Comparison of ENCODE assay signal across 8 mouse cellular contexts in the genomic region with DNA sequence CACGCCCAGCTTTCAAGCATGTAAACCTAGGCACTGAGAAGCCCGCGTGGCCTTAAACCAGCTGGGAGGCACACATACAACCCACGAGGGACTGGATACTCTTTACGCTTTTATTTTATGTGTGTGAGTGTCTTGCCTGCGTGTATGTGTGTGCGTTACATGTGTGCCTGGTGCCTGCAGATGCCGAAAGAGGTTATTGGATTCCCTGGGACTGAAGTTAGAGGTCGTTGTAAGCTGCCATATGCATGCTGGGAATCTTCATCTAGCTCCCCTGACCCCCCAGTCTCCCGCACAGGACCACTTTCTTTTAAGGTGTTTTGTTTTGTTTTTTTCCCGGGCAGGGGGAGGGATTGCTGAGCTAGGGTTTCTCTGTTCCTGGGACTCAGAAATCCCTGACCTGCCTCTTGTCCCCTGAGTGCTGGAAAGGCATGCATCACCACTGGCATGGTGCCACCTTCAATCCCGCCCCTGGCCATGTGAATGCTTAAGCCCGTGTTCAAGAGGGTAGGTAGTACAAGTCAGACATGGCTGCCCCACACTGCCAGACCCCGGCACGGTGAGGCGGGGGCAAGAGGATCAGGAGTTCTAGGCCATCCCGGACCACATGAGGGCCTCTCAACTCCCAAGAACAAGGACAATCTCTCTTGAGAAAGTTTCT. TPM values are rescaled to one million over a fixed set of nuclear protein-coding genes. Genes with fewer than 3 reads are reported as not detected.
DNase-seq lines count a peak whose midpoint lies in the region; ATAC-seq and TF ChIP-seq lines count a peak whose summit lies in the region.

No protein-coding gene starts in this region.

- no peaks in the 10 kb centered on the region for H3K27me3 ChIP-seq in erythroblast, embryonic 14.5 days (ENCODE audit: control insufficient read depth)
- H3K27me3 ChIP-seq in limb, embryonic 13.5 days: no peaks in the 10 kb centered on the region
- no peaks in the 10 kb centered on the region for H3K27me3 ChIP-seq in midbrain, postnatal 0 days (ENCODE audit: insufficient read depth, low read length)
- no peaks in the 10 kb centered on the region for H3K27me3 ChIP-seq in cerebellum, adult 2 months (ENCODE audit: control insufficient read depth, insufficient read depth, low read length)

- DNase-seq in left cerebral cortex, postnatal 4 days: peak; percentile 54
- DNase-seq in left cerebral cortex, adult 18-20 months (ENCODE audit: low spot score in 2 of 2): no peak
- peak; percentile 75 for DNase-seq in heart, postnatal 4 days
- peak; percentile 36 for DNase-seq in midbrain, postnatal 0 days (ENCODE audit: low spot score)
- no peak for DNase-seq in thymus, postnatal 25 days
- DNase-seq in cerebellum, adult 2 months: no peak

- peak overlapping the region; percentile 90 for H3K4me3 ChIP-seq in erythroblast, embryonic 14.5 days (replicated peaks)
- H3K4me3 ChIP-seq in limb, embryonic 13.5 days: peak overlapping the region; percentile 67
- no peak overlapping the region; the same call in 1 of the 2 replicates for H3K4me3 ChIP-seq in midbrain, postnatal 0 days (ENCODE audit: low read depth, low read length)
- H3K4me3 ChIP-seq in cerebellum, adult 2 months (replicated peaks; ENCODE audit: insufficient read depth, low read depth, low read length): no peak overlapping the region

- ATAC-seq in limb, embryonic 13.5 days (ENCODE audit: low FRiP score, low read depth): no peak
- no peak for ATAC-seq in midbrain, postnatal 0 days (ENCODE audit: low FRiP score)

- 32% methylated on average over 17 of the region's 17 CpGs for WGBS in limb, embryonic 13.5 days
- WGBS in midbrain, postnatal 0 days: 39% methylated on average over 17 of the region's 17 CpGs
- whole genome bisulfite sequencing in cerebellum, adult 2 months: 38% methylated on average over 17 of the region's 17 CpGs

- H3K27ac ChIP-seq in limb, embryonic 13.5 days: peak overlapping the region; percentile 35; the same call in 1 of the 2 replicates
- no peak overlapping the region for H3K27ac ChIP-seq in midbrain, postnatal 0 days (ENCODE audit: low read depth, low read length)
- no peak overlapping the region for H3K27ac ChIP-seq in cerebellum, adult 2 months (ENCODE audit: insufficient read depth, low read length)

- H3K4me2 ChIP-seq in limb, embryonic 13.5 days (replicated peaks): peak overlapping the region; percentile 100
- peak overlapping the region; percentile 98; the same call in 1 of the 2 replicates for H3K4me2 ChIP-seq in midbrain, postnatal 0 days (ENCODE audit: low read depth, low read length, poor library complexity, severe bottlenecking)

- no peaks in the 10 kb centered on the region for H3K9me3 ChIP-seq in erythroblast, embryonic 14.5 days (ENCODE audit: control insufficient read depth, low read length)
- no peaks in the 10 kb centered on the region for H3K9me3 ChIP-seq in limb, embryonic 13.5 days
- no peaks in the 10 kb centered on the region for H3K9me3 ChIP-seq in midbrain, postnatal 0 days (ENCODE audit: low read length)

- no peak for TF ChIP-seq POLR2A in cerebellum, adult 2 months (IDR thresholded peaks at IDR 0.05; ENCODE audit: borderline replicate concordance, insufficient read depth, low read length)

- intact Hi-C loops in left cerebral cortex, postnatal 4 days (cut with DNase I): no loop called here

- H3K36me3 ChIP-seq in erythroblast, embryonic 14.5 days (ENCODE audit: control insufficient read depth): peaks cover 72% of the 10 kb centered on the region
- peaks cover 23% of the 10 kb centered on the region for H3K36me3 ChIP-seq in limb, embryonic 13.5 days
- H3K36me3 ChIP-seq in midbrain, postnatal 0 days (ENCODE audit: insufficient read depth, low read length): no peaks in the 10 kb centered on the region

- H3K4me1 ChIP-seq in erythroblast, embryonic 14.5 days (ENCODE audit: control insufficient read depth): peaks cover 55% of the 10 kb centered on the region
- H3K4me1 ChIP-seq in limb, embryonic 13.5 days: peaks cover 30% of the 10 kb centered on the region
- H3K4me1 ChIP-seq in midbrain, postnatal 0 days (ENCODE audit: insufficient read depth, low read length): no peaks in the 10 kb centered on the region
- H3K4me1 ChIP-seq in cerebellum, adult 2 months (ENCODE audit: control insufficient read depth, insufficient read depth, low read length): no peaks in the 10 kb centered on the region

- peak overlapping the region; percentile 82 for H3K9ac ChIP-seq in limb, embryonic 13.5 days
- H3K9ac ChIP-seq in midbrain, postnatal 0 days (replicated peaks; ENCODE audit: low read length, poor library complexity, severe bottlenecking): no peak overlapping the region

- no peak for TF ChIP-seq CTCF in midbrain, postnatal 0 days (IDR thresholded peaks at IDR 0.05)
- TF ChIP-seq CTCF in cerebellum, adult 2 months (IDR thresholded peaks at IDR 0.05; ENCODE audit: borderline replicate concordance, insufficient read depth, low read depth, low read length): no peak

RNA-seq across cellular contexts. Expression of a gene that starts 2.7 kb away (rescaled TPM):
- total RNA-seq in left cerebral cortex, postnatal 4 days (2021): 1 to 10 TPM; 8.8 TPM
- 1 to 10 TPM; 2.9 to 4.2 TPM for total RNA-seq in left cerebral cortex, adult 18-20 months (2021)
- 24.9 and 33.8 TPM in 2 replicates for polyA plus RNA-seq in erythroblast, embryonic 14.5 days (2012)
- 10 to 100 TPM; 28.4 to 28.7 TPM for total RNA-seq in heart, postnatal 4 days (2021)
- 33.1 and 35.5 TPM in 2 replicates for polyA plus RNA-seq in limb, embryonic 13.5 days (2015; fragmentation: Nextera tagmentation; extraction: Ambion mirVana)
- 15.2 and 20.1 TPM in 2 replicates for total RNA-seq in midbrain, postnatal 0 days (2014; rRNA removed)
- polyA plus RNA-seq in midbrain, postnatal 0 days (2015; fragmentation: Nextera tagmentation; extraction: Ambion mirVana): 8.9 and 9.2 TPM in 2 replicates
- polyA plus RNA-seq in cerebellum, adult 2 months (2012; rRNA removed): 3.5 and 4.0 TPM in 2 replicates

RNA-seq across cellular contexts. Expression of a gene that starts 31.8 kb away (rescaled TPM):
- 100 to 1,000 TPM; 223 to 229 TPM for total RNA-seq in left cerebral cortex, postnatal 4 days (2021)
- total RNA-seq in left cerebral cortex, adult 18-20 months (2021): 100 to 1,000 TPM; 258 to 281 TPM
- 11.1 and 11.3 TPM in 2 replicates for polyA plus RNA-seq in erythroblast, embryonic 14.5 days (2012)
- total RNA-seq in heart, postnatal 4 days (2021): 10 to 100 TPM; 87.0 to 99.9 TPM
- 117 and 124 TPM in 2 replicates for polyA plus RNA-seq in limb, embryonic 13.5 days (2015; fragmentation: Nextera tagmentation; extraction: Ambion mirVana)
- total RNA-seq in midbrain, postnatal 0 days (2014; rRNA removed): 252 and 291 TPM in 2 replicates
- 156 and 165 TPM in 2 replicates for polyA plus RNA-seq in midbrain, postnatal 0 days (2015; fragmentation: Nextera tagmentation; extraction: Ambion mirVana)
- polyA plus RNA-seq in cerebellum, adult 2 months (2012; rRNA removed): 158 and 160 TPM in 2 replicates

RNA-seq across cellular contexts. Expression of a gene that starts 32.6 kb away (rescaled TPM):
- 10 to 100 TPM; 35.8 to 38.9 TPM for total RNA-seq in left cerebral cortex, postnatal 4 days (2021)
- 10 to 100 TPM; 51.3 to 56.2 TPM for total RNA-seq in left cerebral cortex, adult 18-20 months (2021)
- 1.2 and 1.5 TPM in 2 replicates for polyA plus RNA-seq in erythroblast, embryonic 14.5 days (2012)
- total RNA-seq in heart, postnatal 4 days (2021): 10 to 100 TPM; 45.0 to 49.2 TPM
- polyA plus RNA-seq in limb, embryonic 13.5 days (2015; fragmentation: Nextera tagmentation; extraction: Ambion mirVana): 32.4 and 33.3 TPM in 2 replicates
- 81.4 and 85.9 TPM in 2 replicates for total RNA-seq in midbrain, postnatal 0 days (2014; rRNA removed)
- polyA plus RNA-seq in midbrain, postnatal 0 days (2015; fragmentation: Nextera tagmentation; extraction: Ambion mirVana): 50.0 and 53.5 TPM in 2 replicates
- polyA plus RNA-seq in cerebellum, adult 2 months (2012; rRNA removed): 38.6 and 38.9 TPM in 2 replicates

RNA-seq across cellular contexts. Expression of a gene that starts 45.7 kb away (rescaled TPM):
- 100 to 1,000 TPM; 317 TPM for total RNA-seq in left cerebral cortex, postnatal 4 days (2021)
- total RNA-seq in left cerebral cortex, adult 18-20 months (2021): 100 to 1,000 TPM; 227 to 260 TPM
- 136 and 162 TPM in 2 replicates for polyA plus RNA-seq in erythroblast, embryonic 14.5 days (2012)
- 100 to 1,000 TPM; 127 to 129 TPM for total RNA-seq in heart, postnatal 4 days (2021)
- 243 and 265 TPM in 2 replicates for polyA plus RNA-seq in limb, embryonic 13.5 days (2015; fragmentation: Nextera tagmentation; extraction: Ambion mirVana)
- total RNA-seq in midbrain, postnatal 0 days (2014; rRNA removed): 516 and 573 TPM in 2 replicates
- polyA plus RNA-seq in midbrain, postnatal 0 days (2015; fragmentation: Nextera tagmentation; extraction: Ambion mirVana): 556 and 589 TPM in 2 replicates
- 424 and 454 TPM in 2 replicates for polyA plus RNA-seq in cerebellum, adult 2 months (2012; rRNA removed)

RNA-seq across cellular contexts. Expression of a gene that starts 58.8 kb away (rescaled TPM):
- 1 to 10 TPM; 9.1 to 9.5 TPM for total RNA-seq in left cerebral cortex, postnatal 4 days (2021)
- total RNA-seq in left cerebral cortex, adult 18-20 months (2021): 1 to 10 TPM; 5.6 to 7.8 TPM
- polyA plus RNA-seq in erythroblast, embryonic 14.5 days (2012): 0.61 and 0.66 TPM in 2 replicates
- total RNA-seq in heart, postnatal 4 days (2021): 10 to 100 TPM; 23.0 to 23.4 TPM
- polyA plus RNA-seq in limb, embryonic 13.5 days (2015; fragmentation: Nextera tagmentation; extraction: Ambion mirVana): 20.8 and 20.9 TPM in 2 replicates
- total RNA-seq in midbrain, postnatal 0 days (2014; rRNA removed): 3.2 and 4.9 TPM in 2 replicates
- polyA plus RNA-seq in midbrain, postnatal 0 days (2015; fragmentation: Nextera tagmentation; extraction: Ambion mirVana): 3.9 TPM in 2 replicates
- 6.5 and 7.5 TPM in 2 replicates for polyA plus RNA-seq in cerebellum, adult 2 months (2012; rRNA removed)

Comparison
In these comparisons a context has a peak if more than half of its experiments do, and no peak if none do; other contexts are left out.
1. DNase-seq: peak in left cerebral cortex, postnatal 4 days (single experiment), heart, postnatal 4 days (single experiment) and midbrain, postnatal 0 days (single experiment); none in left cerebral cortex, adult 18-20 months (0 of 2), thymus, postnatal 25 days (single experiment) and cerebellum, adult 2 months (0 of 2).
2. H3K4me3 ChIP-seq: peak in erythroblast, embryonic 14.5 days (single experiment) and limb, embryonic 13.5 days (single experiment); none in midbrain, postnatal 0 days (single experiment) and cerebellum, adult 2 months (single experiment).